Mouse (Mus musculus): ENCODE results near the gene Eomes. TPM values are rescaled to one million over a fixed set of nuclear protein-coding genes. Genes with fewer than 3 reads are reported as not detected.

Gene Eomes
- 1.4 TPM for polyA plus RNA-seq (2014; fragmentation: Illumina TruSeq; extraction: RNeasy Lipid Tissue Mini Kit (QIAGEN cat#74804); ENCODE audit: insufficient read depth, low read depth, low replicate concordance)

DNA sequence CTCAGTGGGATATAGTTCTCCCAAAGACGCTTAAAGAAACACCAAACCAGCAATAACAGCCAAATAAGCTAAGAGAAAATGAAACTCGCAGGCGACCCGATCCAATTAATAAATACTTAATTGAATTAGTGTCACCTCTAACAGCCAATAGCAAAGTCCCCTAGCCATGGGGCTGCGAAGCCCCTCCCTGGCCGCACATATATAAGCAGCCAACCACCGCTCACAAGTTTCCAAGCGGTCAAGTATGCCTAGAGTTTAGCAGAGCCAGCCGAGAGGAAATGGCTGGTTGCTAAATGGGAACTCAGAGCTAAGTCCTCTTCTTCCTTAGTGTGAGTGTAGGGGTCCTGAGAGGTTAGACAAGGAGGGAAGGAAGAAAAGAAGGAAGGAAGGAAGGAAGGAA is at the start of gene Eomes:
Gene Eomes, plus strand, starts transcription at position 252 of the 400 bp plus-strand sequence.

GRCm38 (mm10) chr9:118506020-118506403 is 28.0 kb downstream of the Eomes start, which contains the start of gene Golga4:
Gene Golga4 (plus strand): TSS chr9:118506267.

Other genes with a start within 250 kb of the Eomes start
- 25.3 TPM for gene Golga4, start 28.1 kb downstream of the Eomes start, polyA plus RNA-seq (2014; fragmentation: Illumina TruSeq; extraction: RNeasy Lipid Tissue Mini Kit (QIAGEN cat#74804); ENCODE audit: insufficient read depth, low read depth, low replicate concordance)
- gene Itga9, start 128.5 kb downstream of the Eomes start, polyA plus RNA-seq (2014; fragmentation: Illumina TruSeq; extraction: RNeasy Lipid Tissue Mini Kit (QIAGEN cat#74804); ENCODE audit: insufficient read depth, low read depth, low replicate concordance) = 13.5 TPM